Mouse (Mus musculus): ENCODE results near the gene Inpp5a. TPM values are rescaled to one million over a fixed set of nuclear protein-coding genes. Genes with fewer than 3 reads are reported as not detected.

Gene Inpp5a
- polyA plus RNA-seq, 1 experiment from 2014 or later: 22.4 TPM

Other genes starting within 250 kb of the Inpp5a start
- gene Lrrc27, start 176.1 kb upstream of the Inpp5a start, polyA plus RNA-seq (2014; fragmentation: Nextera tagmentation; extraction: Ambion mirVana): 6.3 and 6.7 TPM in 2 replicates
- 0.16 and 0.36 TPM in 2 replicates for gene Stk32c, start 175.8 kb upstream of the Inpp5a start, polyA plus RNA-seq (2014; fragmentation: Nextera tagmentation; extraction: Ambion mirVana)
- gene Pwwp2b, start 140.6 kb upstream of the Inpp5a start, polyA plus RNA-seq (2014; fragmentation: Nextera tagmentation; extraction: Ambion mirVana): 3.6 and 4.2 TPM in 2 replicates
- 6.4 and 7.2 TPM in 2 replicates for gene Nkx6-2, start 193.7 kb downstream of the Inpp5a start, polyA plus RNA-seq (2014; fragmentation: Nextera tagmentation; extraction: Ambion mirVana)

Measured in forebrain, embryonic 11.5 days (tissue).